Mouse (Mus musculus) gastrocnemius, adult 2 months (tissue): ENCODE measurements around the gene Myh8. TPM values are rescaled to one million over a fixed set of nuclear protein-coding genes. Genes with fewer than 3 reads are reported as not detected.

Experiments used
- DNase-seq: peaks from one replicate; pipeline ENCODE4 v3.0.0; 2022
- H3K27ac ChIP-seq: fragments of 200-600 bp; 2 replicates; pipeline ENCODE4 v1.8.1; 2022; ENCODE audit warnings: mild to moderate bottlenecking
- H3K4me3 ChIP-seq: fragments of 200-600 bp; 2 replicates; pipeline ENCODE4 v1.8.1; 2022; ENCODE audit warnings: mild to moderate bottlenecking, moderate library complexity
- CTCF ChIP-seq: fragments of 200-600 bp; IDR thresholded peaks from 2 replicates; pipeline ENCODE4 v1.8.1; 2022; ENCODE audit warnings: antibody characterized with exemption, mild to moderate bottlenecking, moderate library complexity
- intact Hi-C: fragments of 180-260 bp; cut with DNase I; formaldehyde crosslinking; loops from one replicate; pipeline ENCODE4 v1.15.1; 2025
- total RNA-seq, 2 experiments: library from RNA; stranded (reverse); gene quantifications; 2 replicates each; pipeline ENCODE4 v1.2.3; 2021

The Myh8 gene
- total RNA-seq, 2 experiments from 2014 or later: 172 to 287 TPM

DNA sequence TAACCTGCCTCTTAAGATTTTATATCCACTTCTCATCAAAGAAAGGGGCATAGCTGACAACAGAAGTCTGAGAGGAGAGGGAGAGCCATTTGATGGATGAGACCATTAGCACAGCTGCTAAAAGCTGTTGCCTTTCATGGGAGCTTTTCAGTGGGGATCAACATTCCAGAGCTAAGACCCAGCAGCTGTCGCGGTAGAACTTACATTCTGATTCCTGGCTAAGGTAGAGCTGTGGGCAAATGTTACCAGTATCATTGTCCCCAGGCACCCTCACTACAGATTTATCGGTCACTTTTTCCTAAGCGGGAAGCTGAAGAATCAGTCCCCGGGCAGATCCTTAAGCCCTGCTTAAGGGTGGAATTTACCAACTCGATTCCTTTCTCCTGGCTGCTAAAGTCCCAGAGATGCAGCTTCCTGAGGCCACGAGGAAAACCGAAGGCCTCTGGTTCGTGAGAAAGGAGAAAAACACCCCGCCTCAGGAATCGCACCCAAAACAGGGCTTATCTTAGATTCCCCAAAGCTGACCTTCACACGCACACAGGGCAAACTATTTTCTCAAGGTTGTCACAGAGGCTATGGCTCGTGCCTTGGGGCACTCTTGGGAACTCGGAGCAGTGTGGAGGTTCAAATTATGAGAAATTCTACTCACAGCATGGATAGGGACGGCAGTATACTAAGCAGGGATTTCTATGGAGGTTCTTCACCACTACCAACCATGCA lies 37.0 kb downstream of the Myh8 start:
- intact Hi-C loops: no loop called here
- no peak for DNase-seq
- TF ChIP-seq CTCF: no peak
- Histone ChIP-seq H3K27ac (no peak overlapping the region), H3K4me3 (no peak overlapping the region)

DNA sequence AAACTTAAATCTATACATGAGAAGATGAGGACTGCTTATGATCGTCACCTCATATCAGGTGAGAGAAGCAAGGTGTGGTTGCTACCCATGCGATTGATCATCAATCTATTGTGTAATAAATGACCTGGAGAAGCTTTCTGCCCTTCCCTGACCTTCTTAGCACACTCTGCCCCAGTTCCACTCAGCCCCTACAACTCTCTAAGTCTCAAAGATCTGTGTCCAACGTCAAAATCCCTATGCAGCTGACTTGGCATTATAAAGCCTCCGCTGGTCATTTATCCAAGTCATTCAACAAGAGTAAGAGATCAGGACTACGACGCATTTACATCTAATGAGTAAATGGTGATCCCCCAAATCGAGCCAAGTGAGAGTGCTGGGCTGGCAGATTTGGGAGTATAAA lies 44.4 kb downstream of the Myh8 start, which contains the start of gene Myh13:
Myh13 (plus strand) TSS at position 301 of the 400 bp plus-strand sequence.
- no peak within 1 kb of the TSS for H3K4me3 ChIP-seq
- intact Hi-C loops: no loop called here

DNA sequence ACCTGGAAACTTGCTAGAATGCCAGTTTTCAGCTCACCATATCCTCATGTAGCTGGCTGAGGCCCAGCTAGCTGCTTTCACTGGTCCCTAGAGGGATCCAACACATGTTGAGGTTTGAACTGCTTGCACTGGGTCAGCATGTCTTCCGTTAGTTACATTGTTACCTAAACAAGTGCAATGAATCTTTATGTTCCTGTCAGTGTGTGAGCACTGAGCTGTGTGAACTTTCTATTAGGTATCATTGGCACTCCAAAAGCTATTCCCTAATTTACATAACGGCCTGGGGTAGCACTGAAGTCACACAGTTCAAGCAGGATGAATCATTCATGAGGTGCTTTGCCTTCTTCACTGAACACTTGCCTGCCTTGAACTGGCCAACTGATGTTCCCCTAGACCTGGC lies 49.6 kb downstream of the Myh8 start:
- H3K27ac ChIP-seq: no peak overlapping the region
- no peak for TF ChIP-seq CTCF
- intact Hi-C loops: no loop called here
- DNase-seq: no peak
- no peak overlapping the region for H3K4me3 ChIP-seq

More for the DNA sequence above, 44.4 kb downstream of the Myh8 start, which contains the start of gene Myh13:
- H3K27ac ChIP-seq: no peak within 1 kb of the TSS
- no peak for TF ChIP-seq CTCF
- DNase-seq: no peak

DNA sequence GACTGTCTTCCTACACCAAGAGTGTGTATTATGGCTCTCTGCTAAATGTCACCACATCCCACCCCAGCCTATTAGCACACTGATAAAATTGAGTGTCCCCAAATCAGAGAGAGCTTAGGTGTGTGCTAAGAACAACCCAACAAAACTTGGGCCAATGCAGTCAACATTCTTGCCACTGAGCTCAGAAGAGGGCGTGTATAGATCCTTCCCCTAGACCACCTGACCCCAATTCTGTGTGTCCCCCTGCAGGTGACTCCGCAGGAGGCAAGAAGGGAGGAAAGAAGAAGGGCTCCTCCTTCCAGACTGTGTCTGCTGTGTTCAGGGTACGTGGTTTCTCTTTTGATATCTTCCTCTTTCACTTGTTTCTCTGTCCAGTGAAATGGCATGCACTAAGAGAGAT lies 67.6 kb downstream of the Myh8 start:
- Histone ChIP-seq H3K4me3 (no peak overlapping the region), H3K27ac (no peak overlapping the region)
- TF ChIP-seq CTCF: no peak
- DNase-seq: no peak
- intact Hi-C loops: no loop called here

DNA sequence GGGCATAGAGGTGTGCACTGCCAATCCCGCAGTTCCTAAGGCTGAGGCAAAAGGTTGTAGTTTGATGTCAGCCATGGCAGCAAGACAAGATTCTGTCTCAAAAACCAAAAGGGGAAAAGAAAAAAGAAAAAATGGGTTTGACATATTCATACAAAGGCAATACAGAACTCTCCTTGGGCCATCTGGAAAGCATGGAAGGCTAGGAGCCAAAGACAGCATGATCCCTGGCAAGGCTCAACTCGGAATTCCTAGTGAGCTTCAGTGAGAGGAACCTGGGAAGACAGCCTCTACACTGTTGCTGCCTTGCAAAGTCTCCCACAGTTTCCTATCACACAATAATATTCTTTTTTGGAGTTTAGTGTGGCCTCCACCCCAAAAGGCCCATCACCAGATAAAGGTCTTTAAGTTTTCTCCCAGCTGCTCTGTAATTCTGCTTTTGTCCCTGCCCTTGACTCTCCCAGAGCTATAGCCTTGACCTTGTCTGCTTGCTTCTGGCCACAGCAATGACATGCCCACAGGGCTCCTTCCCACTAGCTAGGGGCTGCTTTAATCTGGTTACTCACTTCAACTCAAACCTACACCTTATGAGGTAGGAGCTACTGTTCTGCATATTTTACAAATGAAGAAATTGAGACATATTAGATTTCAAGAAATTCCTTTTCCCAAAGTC lies 68.4 kb downstream of the Myh8 start:
- TF ChIP-seq CTCF: no peak
- DNase-seq: no peak
- Histone ChIP-seq H3K4me3 (no peak overlapping the region), H3K27ac (no peak overlapping the region)
- intact Hi-C loops: no loop called here

DNA sequence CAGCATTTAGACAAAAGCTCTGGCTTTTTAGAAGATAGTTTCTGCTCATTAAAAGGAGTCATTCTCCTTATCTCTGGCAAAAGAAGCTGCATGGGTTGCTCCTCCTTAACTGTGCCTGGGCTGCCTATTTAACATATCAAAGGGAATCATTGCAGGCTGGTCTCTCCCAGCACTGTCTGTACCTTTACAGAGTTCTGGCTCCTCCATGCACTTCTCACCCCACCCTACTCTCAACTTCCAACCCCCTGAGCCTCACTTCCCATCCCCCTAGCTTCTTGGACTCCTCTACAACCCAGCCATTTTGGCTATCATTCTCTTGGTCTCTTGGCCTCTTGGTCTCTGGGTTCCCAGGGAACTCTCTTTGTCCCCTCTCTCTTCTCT lies 68.9 kb downstream of the Myh8 start:
- intact Hi-C loops: no loop called here
- no peak for DNase-seq
- no peak for TF ChIP-seq CTCF
- Histone ChIP-seq H3K4me3 (no peak overlapping the region), H3K27ac (no peak overlapping the region)

DNA sequence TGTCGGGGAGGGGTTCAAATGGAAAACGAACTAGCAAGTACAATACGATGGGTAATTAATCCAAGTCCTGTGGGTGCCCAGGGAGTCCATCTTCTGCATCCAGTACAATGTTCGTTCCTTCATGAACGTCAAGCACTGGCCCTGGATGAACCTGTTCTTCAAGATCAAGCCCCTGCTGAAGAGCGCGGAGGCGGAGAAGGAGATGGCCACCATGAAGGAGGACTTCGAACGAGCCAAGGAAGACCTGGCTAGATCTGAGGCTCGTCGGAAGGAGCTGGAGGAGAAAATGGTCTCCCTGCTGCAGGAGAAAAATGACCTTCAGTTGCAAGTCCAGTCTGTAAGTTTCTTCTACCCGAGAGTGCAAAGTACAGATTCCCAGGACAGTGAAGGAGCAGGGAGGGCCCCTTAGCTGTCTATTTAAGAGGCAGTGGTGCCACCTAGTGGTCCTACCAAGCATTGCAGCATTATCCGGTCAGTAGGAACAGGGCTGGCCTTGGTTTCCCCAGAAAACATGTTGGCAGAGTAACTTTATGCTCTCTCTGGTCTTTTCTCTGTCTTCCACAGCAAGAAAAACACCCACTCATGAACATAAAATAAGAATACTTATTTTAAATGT lies 73.3 kb downstream of the Myh8 start:
- intact Hi-C loops: loop anchor here (2.0 to 5.0 kb wide), 2 partner anchors 68 to 117 kb away; no protein-coding TSS in a partner anchor
- no peak overlapping the region for H3K27ac ChIP-seq
- peak; percentile 81 for DNase-seq
- TF ChIP-seq CTCF: peak; percentile 95
- no peak overlapping the region for H3K4me3 ChIP-seq

DNA sequence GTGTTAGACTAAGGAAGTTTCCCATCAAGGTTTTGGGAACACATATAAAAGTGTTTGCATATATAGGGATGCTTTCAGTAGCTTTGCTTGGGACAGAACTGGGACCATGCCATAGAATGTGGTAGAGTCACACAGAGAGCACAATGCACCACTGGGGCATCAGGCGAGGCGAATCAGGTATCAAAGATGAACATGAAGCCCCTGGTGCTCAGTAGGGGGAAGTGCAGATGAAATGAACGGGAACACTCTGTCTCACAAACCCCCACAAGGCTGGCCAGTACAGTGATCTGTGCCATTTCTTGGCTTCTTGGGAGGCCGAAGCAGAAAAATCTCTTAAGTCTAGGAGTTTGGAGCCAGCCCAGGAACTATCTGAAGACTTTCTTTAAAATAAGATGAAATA lies 76.1 kb downstream of the Myh8 start:
- Histone ChIP-seq H3K4me3 (no peak overlapping the region), H3K27ac (no peak overlapping the region)
- TF ChIP-seq CTCF: no peak
- intact Hi-C loops: loop anchor here (5.0 kb wide), 1 partner anchor 71 kb away; no protein-coding TSS in a partner anchor
- no peak for DNase-seq

DNA sequence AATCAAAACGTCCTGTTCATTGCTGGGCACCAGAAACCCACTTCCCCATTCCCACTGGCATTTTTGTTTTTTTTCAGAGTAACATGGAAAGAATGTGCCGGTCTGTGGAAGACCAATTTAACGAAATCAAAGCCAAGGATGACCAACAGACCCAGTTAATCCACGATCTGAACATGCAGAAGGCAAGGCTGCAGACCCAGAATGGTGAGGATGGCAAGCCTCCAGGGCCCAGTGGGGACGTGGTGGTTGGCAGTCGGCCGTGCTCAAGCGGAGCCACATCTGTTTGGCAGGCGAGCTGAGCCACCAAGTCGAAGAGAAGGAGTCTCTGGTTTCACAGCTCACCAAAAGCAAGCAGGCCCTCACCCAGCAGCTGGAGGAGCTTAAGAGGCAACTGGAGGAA lies 81.1 kb downstream of the Myh8 start:
- peak; percentile 29 for DNase-seq

More for the DNA sequence above, 81.1 kb downstream of the Myh8 start:
- H3K4me3 ChIP-seq: no peak overlapping the region
- TF ChIP-seq CTCF: no peak
- intact Hi-C loops: no loop called here
- H3K27ac ChIP-seq: no peak overlapping the region

Other genes starting within 250 kb of the Myh8 start
- gene Adprm, start 224.5 kb upstream of the Myh8 start, total RNA-seq: 1 to 10 TPM; 6.8 to 9.9 TPM
- gene Sco1, start 224.5 kb upstream of the Myh8 start, total RNA-seq: 10 to 100 TPM in 1 of 2 experiments, 1 to 10 TPM in 1; 5.6 to 10.3 TPM
- gene Myh3, start 198.8 kb upstream of the Myh8 start, total RNA-seq: 10 to 100 TPM in 1 of 2 experiments, 1 to 10 TPM in 1; 7.8 to 15.3 TPM
- gene Myh2, start 106.1 kb upstream of the Myh8 start, total RNA-seq: 1,000 to 10,000 TPM; 1,238 to 3,712 TPM
- gene Myh1, start 77.1 kb upstream of the Myh8 start, total RNA-seq: 1,000 to 10,000 TPM; 1,466 to 5,880 TPM
- gene Myh4, start 39.1 kb upstream of the Myh8 start, total RNA-seq: over 10,000 TPM; 14,648 to 28,741 TPM
- 1 to 10 TPM; 2.2 to 3.7 TPM for gene Myh13, start 44.5 kb downstream of the Myh8 start, total RNA-seq
- gene Gas7, start 178.3 kb downstream of the Myh8 start, total RNA-seq: 1 to 10 TPM; 6.8 to 8.5 TPM